Mouse (Mus musculus): ENCODE data around the gene Wwc1.

GRCm38 (mm10) chr11:35922205-35922873 lies 58.0 kb downstream of the Wwc1 start:
- peak; percentile 16; the same call in 1 of the 2 replicates for TF ChIP-seq CTCF (IDR thresholded peaks at IDR 0.05; ENCODE audit: insufficient read depth, low read length)
- no peak for TF ChIP-seq POLR2A (IDR thresholded peaks at IDR 0.05; ENCODE audit: borderline replicate concordance, extremely low read depth, low read depth, low read length)
